Mouse (Mus musculus): ENCODE measurements around the gene Myo1c. TPM values are rescaled to one million over a fixed set of nuclear protein-coding genes. Genes with fewer than 3 reads are reported as not detected.
"Not testable (repeated sequence)": the region's sequence is repeated elsewhere in the genome, so short reads cannot be mapped to it uniquely, and the experiment has no call there.

The Myo1c gene
- polyA plus RNA-seq, 1 experiment from 2014 or later: 37.4 TPM

- no peak for DNase-seq (ENCODE audit: low spot score)
- H3K36me3 ChIP-seq (ENCODE audit: control insufficient read depth, insufficient read depth, low read length): peaks cover 16% of the 10 kb centered on the region; the same call in 1 of the 2 replicates
- no peak overlapping the region for H3K9ac ChIP-seq (ENCODE audit: low read depth, low read length)
- H3K4me1 ChIP-seq (replicated peaks; ENCODE audit: control insufficient read depth, insufficient read depth, low read length): peaks cover 14% of the 10 kb centered on the region
- no peaks in the 10 kb centered on the region for H3K27me3 ChIP-seq (replicated peaks; ENCODE audit: control insufficient read depth, insufficient read depth, low read length)
- WGBS: 91% methylated on average over 2 of the region's 2 CpGs
- H3K4me3 ChIP-seq (ENCODE audit: low read depth, low read length): no peak overlapping the region
- H3K4me2 ChIP-seq: no peak overlapping the region
- no peak for ATAC-seq (replicated peaks; ENCODE audit: low FRiP score)
- H3K27ac ChIP-seq (ENCODE audit: low read depth, low read length): no peak overlapping the region
- H3K9me3 ChIP-seq (ENCODE audit: control insufficient read depth, low read length): no peaks in the 10 kb centered on the region
Measured at GRCm38 (mm10) chr11:75684956-75685355, 34.7 kb downstream of the Myo1c start.

GRCm38 (mm10) chr11:75687343-75687993, 37.2 kb downstream of the Myo1c start:
- H3K4me2 ChIP-seq: no peak overlapping the region
- H3K27me3 ChIP-seq (replicated peaks; ENCODE audit: control insufficient read depth, insufficient read depth, low read length): no peaks in the 10 kb centered on the region
- ATAC-seq (replicated peaks; ENCODE audit: low FRiP score) (no peak), DNase-seq (ENCODE audit: low spot score) (no peak)
- no peak overlapping the region for H3K27ac ChIP-seq (ENCODE audit: low read depth, low read length)
- no peak overlapping the region for H3K4me3 ChIP-seq (ENCODE audit: low read depth, low read length)
- no peak overlapping the region for H3K9ac ChIP-seq (ENCODE audit: low read depth, low read length)
- peaks cover 5% of the 10 kb centered on the region; the same call in 1 of the 2 replicates for H3K4me1 ChIP-seq (replicated peaks; ENCODE audit: control insufficient read depth, insufficient read depth, low read length)
- H3K36me3 ChIP-seq (ENCODE audit: control insufficient read depth, insufficient read depth, low read length): peaks cover 25% of the 10 kb centered on the region
- 33% methylated on average over 2 of the region's 2 CpGs for WGBS
- no peaks in the 10 kb centered on the region for H3K9me3 ChIP-seq (ENCODE audit: control insufficient read depth, low read length)

GRCm38 (mm10) chr11:75688132-75688531, 37.8 kb downstream of the Myo1c start:
- Histone ChIP-seq H3K27ac (ENCODE audit: low read depth, low read length) (no peak overlapping the region), H3K36me3 (ENCODE audit: control insufficient read depth, insufficient read depth, low read length) (peaks cover 29% of the 10 kb centered on the region), H3K4me2 (no peak overlapping the region), H3K4me3 (ENCODE audit: low read depth, low read length) (no peak overlapping the region), H3K9ac (ENCODE audit: low read depth, low read length) (no peak overlapping the region), H3K27me3 (replicated peaks; ENCODE audit: control insufficient read depth, insufficient read depth, low read length) (no peaks in the 10 kb centered on the region), H3K9me3 (ENCODE audit: control insufficient read depth, low read length) (no peaks in the 10 kb centered on the region), H3K4me1 (replicated peaks; ENCODE audit: control insufficient read depth, insufficient read depth, low read length) (peaks cover 5% of the 10 kb centered on the region; the same call in 1 of the 2 replicates)
- DNase-seq (ENCODE audit: low spot score) (no peak), ATAC-seq (replicated peaks; ENCODE audit: low FRiP score) (no peak)
- 96% methylated on average over 2 of the region's 2 CpGs for WGBS

GRCm38 (mm10) chr11:75689977-75690376, 39.7 kb downstream of the Myo1c start:
- no peak overlapping the region for H3K27ac ChIP-seq (ENCODE audit: low read depth, low read length)
- H3K4me1 ChIP-seq (replicated peaks; ENCODE audit: control insufficient read depth, insufficient read depth, low read length): peaks cover 5% of the 10 kb centered on the region; the same call in 1 of the 2 replicates
- no peaks in the 10 kb centered on the region for H3K27me3 ChIP-seq (replicated peaks; ENCODE audit: control insufficient read depth, insufficient read depth, low read length)
- WGBS: 84% methylated on average over 1 of the region's 1 CpGs
- no peak overlapping the region for H3K4me3 ChIP-seq (ENCODE audit: low read depth, low read length)
- H3K36me3 ChIP-seq (ENCODE audit: control insufficient read depth, insufficient read depth, low read length): peaks cover 39% of the 10 kb centered on the region
- H3K9ac ChIP-seq (ENCODE audit: low read depth, low read length): no peak overlapping the region
- H3K4me2 ChIP-seq: no peak overlapping the region
- ATAC-seq (replicated peaks; ENCODE audit: low FRiP score): no peak
- no peaks in the 10 kb centered on the region for H3K9me3 ChIP-seq (ENCODE audit: control insufficient read depth, low read length)
- no peak for DNase-seq (ENCODE audit: low spot score)

- Histone ChIP-seq H3K4me3 (ENCODE audit: low read depth, low read length) (no peak overlapping the region), H3K4me2 (no peak overlapping the region), H3K4me1 (replicated peaks; ENCODE audit: control insufficient read depth, insufficient read depth, low read length) (peaks cover 5% of the 10 kb centered on the region; the same call in 1 of the 2 replicates), H3K9me3 (ENCODE audit: control insufficient read depth, low read length) (no peaks in the 10 kb centered on the region), H3K27ac (ENCODE audit: low read depth, low read length) (no peak overlapping the region), H3K27me3 (replicated peaks; ENCODE audit: control insufficient read depth, insufficient read depth, low read length) (no peaks in the 10 kb centered on the region), H3K9ac (ENCODE audit: low read depth, low read length) (no peak overlapping the region), H3K36me3 (ENCODE audit: control insufficient read depth, insufficient read depth, low read length) (peaks cover 39% of the 10 kb centered on the region)
- DNase-seq (ENCODE audit: low spot score) (no peak), ATAC-seq (replicated peaks; ENCODE audit: low FRiP score) (no peak)
Measured at GRCm38 (mm10) chr11:75691047-75691446, 40.7 kb downstream of the Myo1c start.

- ATAC-seq (replicated peaks; ENCODE audit: low FRiP score) (no peak), DNase-seq (ENCODE audit: low spot score) (no peak)
- no peaks in the 10 kb centered on the region for H3K27me3 ChIP-seq (replicated peaks; ENCODE audit: control insufficient read depth, insufficient read depth, low read length)
- no peaks in the 10 kb centered on the region for H3K4me1 ChIP-seq (replicated peaks; ENCODE audit: control insufficient read depth, insufficient read depth, low read length)
- no peak overlapping the region for H3K27ac ChIP-seq (ENCODE audit: low read depth, low read length)
- H3K4me3 ChIP-seq (ENCODE audit: low read depth, low read length): no peak overlapping the region
- H3K36me3 ChIP-seq (ENCODE audit: control insufficient read depth, insufficient read depth, low read length): peaks cover 54% of the 10 kb centered on the region
- H3K9ac ChIP-seq (ENCODE audit: low read depth, low read length): no peak overlapping the region
- H3K4me2 ChIP-seq: no peak overlapping the region
- 88% methylated on average over 5 of the region's 5 CpGs for WGBS
- no peaks in the 10 kb centered on the region for H3K9me3 ChIP-seq (ENCODE audit: control insufficient read depth, low read length)
Measured at GRCm38 (mm10) chr11:75693570-75693969, 43.3 kb downstream of the Myo1c start.

- H3K4me1 ChIP-seq (replicated peaks; ENCODE audit: control insufficient read depth, insufficient read depth, low read length); H3K4me3 ChIP-seq (ENCODE audit: low read depth, low read length); H3K9me3 ChIP-seq (ENCODE audit: control insufficient read depth, low read length); H3K9ac ChIP-seq (ENCODE audit: low read depth, low read length); H3K27ac ChIP-seq (ENCODE audit: low read depth, low read length); H3K4me2 ChIP-seq; H3K27me3 ChIP-seq (replicated peaks; ENCODE audit: control insufficient read depth, insufficient read depth, low read length); ATAC-seq (replicated peaks; ENCODE audit: low FRiP score); DNase-seq (ENCODE audit: low spot score): not testable (repeated sequence)
- H3K36me3 ChIP-seq (ENCODE audit: control insufficient read depth, insufficient read depth, low read length): peaks cover 64% of the 10 kb centered on the region
- 94% methylated on average over 3 of the region's 3 CpGs for WGBS
Measured at GRCm38 (mm10) chr11:75697464-75697863, 47.2 kb downstream of the Myo1c start.

- 93% methylated on average over 5 of the region's 5 CpGs for WGBS
- no peak overlapping the region for H3K9ac ChIP-seq (ENCODE audit: low read depth, low read length)
- peaks cover 51% of the 10 kb centered on the region for H3K36me3 ChIP-seq (ENCODE audit: control insufficient read depth, insufficient read depth, low read length)
- H3K4me2 ChIP-seq: no peak overlapping the region
- ATAC-seq (replicated peaks; ENCODE audit: low FRiP score) (no peak), DNase-seq (ENCODE audit: low spot score) (no peak)
- no peaks in the 10 kb centered on the region for H3K9me3 ChIP-seq (ENCODE audit: control insufficient read depth, low read length)
- no peaks in the 10 kb centered on the region for H3K27me3 ChIP-seq (replicated peaks; ENCODE audit: control insufficient read depth, insufficient read depth, low read length)
- H3K4me1 ChIP-seq (replicated peaks; ENCODE audit: control insufficient read depth, insufficient read depth, low read length): no peaks in the 10 kb centered on the region
- no peak overlapping the region for H3K27ac ChIP-seq (ENCODE audit: low read depth, low read length)
- no peak overlapping the region for H3K4me3 ChIP-seq (ENCODE audit: low read depth, low read length)
Measured at GRCm38 (mm10) chr11:75700557-75700956, 50.3 kb downstream of the Myo1c start.

- no peak overlapping the region for H3K4me2 ChIP-seq
- H3K4me3 ChIP-seq (ENCODE audit: low read depth, low read length): no peak overlapping the region
- no peak overlapping the region for H3K9ac ChIP-seq (ENCODE audit: low read depth, low read length)
- no peak overlapping the region for H3K27ac ChIP-seq (ENCODE audit: low read depth, low read length)
- no peaks in the 10 kb centered on the region for H3K4me1 ChIP-seq (replicated peaks; ENCODE audit: control insufficient read depth, insufficient read depth, low read length)
- peaks cover 46% of the 10 kb centered on the region for H3K36me3 ChIP-seq (ENCODE audit: control insufficient read depth, insufficient read depth, low read length)
- no peaks in the 10 kb centered on the region for H3K9me3 ChIP-seq (ENCODE audit: control insufficient read depth, low read length)
- DNase-seq (ENCODE audit: low spot score) (no peak), ATAC-seq (replicated peaks; ENCODE audit: low FRiP score) (no peak)
- WGBS: 86% methylated on average over 6 of the region's 6 CpGs
- H3K27me3 ChIP-seq (replicated peaks; ENCODE audit: control insufficient read depth, insufficient read depth, low read length): no peaks in the 10 kb centered on the region
Measured at GRCm38 (mm10) chr11:75702761-75703160, 52.5 kb downstream of the Myo1c start.
